ENCODE assay signal across 27 mouse cellular contexts in genomic region chr5:148982396-148982795, GRCm38 (mm10). TPM values are rescaled to one million over a fixed set of nuclear protein-coding genes. Genes with fewer than 3 reads are reported as not detected.
"Had no signal": no experiment of that assay in that cellular context is flagged by ENCODE, and none has a peak within 500 bp of the region (broad histone marks: within the 10 kb centered on the region; RNA-seq: fewer than 3 reads in every experiment).

No protein-coding gene starts in this region.

- H3K36me3 ChIP-seq: heart, embryonic 15.5 days; hindbrain, embryonic 13.5 days; hindbrain, embryonic 15.5 days; kidney, embryonic 15.5 days; liver, embryonic 12.5 days had no signal

- H3K4me1 ChIP-seq: hindbrain, embryonic 15.5 days had no signal

- H3K4me3 ChIP-seq: heart, adult 2 months; heart, embryonic 13.5 days; heart, embryonic 15.5 days; hindbrain, embryonic 13.5 days; hindbrain, embryonic 15.5 days; kidney, embryonic 15.5 days; layer of hippocampus, adult 2 months; left cerebral cortex, adult 2 months; limb, embryonic 13.5 days; limb, embryonic 15.5 days; liver, embryonic 12.5 days had no signal

- H3K27ac ChIP-seq: heart, adult 2 months; heart, embryonic 13.5 days; heart, embryonic 15.5 days; hindbrain, embryonic 13.5 days; hindbrain, embryonic 15.5 days; hindbrain, postnatal 0 days; kidney, embryonic 15.5 days; kidney, postnatal 0 days; layer of hippocampus, adult 2 months; left cerebral cortex, adult 2 months; limb, embryonic 13.5 days; limb, embryonic 15.5 days; liver, embryonic 12.5 days; liver, embryonic 14.5 days had no signal

- DNase-seq: gastrocnemius, postnatal 14 days; gastrocnemius, postnatal 36 days; heart, adult 11 months; heart, adult 2 months; heart, postnatal 14 days; heart, postnatal 36 days; kidney, adult 11 months; kidney, adult 2 months; kidney, adult 9 months; kidney, postnatal 14 days; kidney, postnatal 4 days had no signal

- H3K27me3 ChIP-seq: heart, embryonic 13.5 days; heart, embryonic 15.5 days; hindbrain, embryonic 13.5 days; hindbrain, embryonic 15.5 days; kidney, embryonic 15.5 days; limb, embryonic 13.5 days; limb, embryonic 15.5 days; liver, embryonic 12.5 days had no signal

- H3K9ac ChIP-seq: heart, embryonic 13.5 days; heart, embryonic 15.5 days; hindbrain, embryonic 13.5 days; hindbrain, embryonic 15.5 days; kidney, embryonic 15.5 days; limb, embryonic 13.5 days; limb, embryonic 15.5 days; liver, embryonic 12.5 days; liver, embryonic 14.5 days had no signal

RNA-seq across cellular contexts. Expression of gene Gm42791, which starts 12.6 kb away (rescaled TPM):
- total RNA-seq: hindbrain, postnatal 0 days had no signal
- polyA plus RNA-seq: gonadal fat pad, adult 2 months; heart, adult 2 months; heart, embryonic 11.5 days; hindbrain, embryonic 11.5 days; kidney, adult 2 months; kidney, embryonic 15.5 days; kidney, postnatal 0 days; liver, embryonic 14.5 days had no signal
